Mouse (Mus musculus): ENCODE results near the gene Hao1. TPM values are rescaled to one million over a fixed set of nuclear protein-coding genes. Genes with fewer than 3 reads are reported as not detected.

The Hao1 gene
- total and polyA plus RNA-seq, 2 experiments from 2014 or later = 0.23 TPM; not detected in 1

- TF ChIP-seq CTCF (IDR thresholded peaks at IDR 0.05) = no peak
- no peak for DNase-seq (ENCODE audit: low spot score)
- no peak overlapping the region for H3K27ac ChIP-seq (ENCODE audit: low read depth, low read length)
- no peaks in the 10 kb centered on the region for H3K36me3 ChIP-seq (ENCODE audit: insufficient read depth, low read length)
- H3K4me1 ChIP-seq (ENCODE audit: insufficient read depth, low read length) = no peaks in the 10 kb centered on the region
- no peak overlapping the region for H3K9ac ChIP-seq (replicated peaks; ENCODE audit: low read length, poor library complexity, severe bottlenecking)
- WGBS = 71% methylated on average over 11 of the region's 11 CpGs
- no peaks in the 10 kb centered on the region for H3K27me3 ChIP-seq (ENCODE audit: insufficient read depth, low read length)
- peak overlapping the region; percentile 18; the same call in 1 of the 2 replicates for H3K4me2 ChIP-seq (ENCODE audit: low read depth, low read length, poor library complexity, severe bottlenecking)
- H3K4me3 ChIP-seq (ENCODE audit: low read depth, low read length) = no peak overlapping the region
- no peaks in the 10 kb centered on the region for H3K9me3 ChIP-seq (ENCODE audit: low read length)
- ATAC-seq (ENCODE audit: low FRiP score) = no peak
These were observed 26.6 kb downstream of the Hao1 start for GRCm38 (mm10) chr2:134527419-134528114.

- no peak for TF ChIP-seq CTCF (IDR thresholded peaks at IDR 0.05)
- H3K9me3 ChIP-seq (ENCODE audit: low read length) = no peaks in the 10 kb centered on the region
- no peak overlapping the region for H3K4me3 ChIP-seq (ENCODE audit: low read depth, low read length)
- no peaks in the 10 kb centered on the region for H3K27me3 ChIP-seq (ENCODE audit: insufficient read depth, low read length)
- no peaks in the 10 kb centered on the region for H3K4me1 ChIP-seq (ENCODE audit: insufficient read depth, low read length)
- DNase-seq (ENCODE audit: low spot score) (no peak), ATAC-seq (ENCODE audit: low FRiP score) (no peak)
- no peak overlapping the region for H3K27ac ChIP-seq (ENCODE audit: low read depth, low read length)
- H3K4me2 ChIP-seq (ENCODE audit: low read depth, low read length, poor library complexity, severe bottlenecking) = no peak overlapping the region
- H3K36me3 ChIP-seq (ENCODE audit: insufficient read depth, low read length) = no peaks in the 10 kb centered on the region
- no peak overlapping the region for H3K9ac ChIP-seq (replicated peaks; ENCODE audit: low read length, poor library complexity, severe bottlenecking)
These were observed 36.1 kb downstream of the Hao1 start for GRCm38 (mm10) chr2:134518042-134518441.

- DNase-seq (ENCODE audit: low spot score) (no peak), ATAC-seq (ENCODE audit: low FRiP score) (no peak)
- no peak overlapping the region for H3K4me3 ChIP-seq (ENCODE audit: low read depth, low read length)
- no peaks in the 10 kb centered on the region for H3K4me1 ChIP-seq (ENCODE audit: insufficient read depth, low read length)
- no peak overlapping the region for H3K9ac ChIP-seq (replicated peaks; ENCODE audit: low read length, poor library complexity, severe bottlenecking)
- no peaks in the 10 kb centered on the region for H3K36me3 ChIP-seq (ENCODE audit: insufficient read depth, low read length)
- 94% methylated on average over 3 of the region's 3 CpGs for WGBS
- no peaks in the 10 kb centered on the region for H3K27me3 ChIP-seq (ENCODE audit: insufficient read depth, low read length)
- no peaks in the 10 kb centered on the region for H3K9me3 ChIP-seq (ENCODE audit: low read length)
- no peak for TF ChIP-seq CTCF (IDR thresholded peaks at IDR 0.05)
- H3K27ac ChIP-seq (ENCODE audit: low read depth, low read length) = no peak overlapping the region
- H3K4me2 ChIP-seq (ENCODE audit: low read depth, low read length, poor library complexity, severe bottlenecking) = no peak overlapping the region
These were observed 54.4 kb downstream of the Hao1 start for GRCm38 (mm10) chr2:134499777-134500176.

DNA sequence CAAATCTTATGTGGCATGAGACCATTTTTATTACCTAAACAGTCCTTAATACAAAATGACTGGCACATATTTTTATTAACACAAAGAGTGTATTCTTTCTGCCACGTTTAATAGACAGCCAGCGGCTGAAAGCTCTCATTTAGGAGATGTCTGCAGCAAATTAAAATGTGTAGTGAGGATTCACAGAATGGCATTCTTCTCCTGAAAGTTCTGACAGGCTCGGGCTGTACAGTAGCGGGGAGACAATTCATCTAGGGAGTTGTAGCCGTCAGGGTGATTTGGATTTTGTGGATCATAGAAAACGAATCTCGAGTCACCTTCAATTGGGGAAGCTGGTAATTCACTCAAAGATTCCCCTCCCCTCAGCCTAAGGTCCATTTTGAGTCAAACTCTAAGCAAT lies 55.7 kb downstream of the Hao1 start:
- TF ChIP-seq CTCF (IDR thresholded peaks at IDR 0.05) = no peak
- H3K9ac ChIP-seq (replicated peaks; ENCODE audit: low read length, poor library complexity, severe bottlenecking) = no peak overlapping the region
- no peaks in the 10 kb centered on the region for H3K36me3 ChIP-seq (ENCODE audit: insufficient read depth, low read length)
- H3K9me3 ChIP-seq (ENCODE audit: low read length) = no peaks in the 10 kb centered on the region
- H3K27me3 ChIP-seq (ENCODE audit: insufficient read depth, low read length) = no peaks in the 10 kb centered on the region
- WGBS = 32% methylated on average over 7 of the region's 7 CpGs
- H3K4me3 ChIP-seq (ENCODE audit: low read depth, low read length) = no peak overlapping the region
- no peak for DNase-seq (ENCODE audit: low spot score)
- ATAC-seq (ENCODE audit: low FRiP score) = no peak
- H3K4me2 ChIP-seq (ENCODE audit: low read depth, low read length, poor library complexity, severe bottlenecking) = no peak overlapping the region
- no peak overlapping the region for H3K27ac ChIP-seq (ENCODE audit: low read depth, low read length)
- H3K4me1 ChIP-seq (ENCODE audit: insufficient read depth, low read length) = no peaks in the 10 kb centered on the region

GRCm38 (mm10) chr2:134488671-134489070 lies 65.5 kb downstream of the Hao1 start:
- Histone ChIP-seq H3K4me1 (ENCODE audit: insufficient read depth, low read length) (no peaks in the 10 kb centered on the region), H3K27me3 (ENCODE audit: insufficient read depth, low read length) (no peaks in the 10 kb centered on the region), H3K27ac (ENCODE audit: low read depth, low read length) (no peak overlapping the region), H3K36me3 (ENCODE audit: insufficient read depth, low read length) (no peaks in the 10 kb centered on the region), H3K4me2 (ENCODE audit: low read depth, low read length, poor library complexity, severe bottlenecking) (no peak overlapping the region), H3K4me3 (ENCODE audit: low read depth, low read length) (no peak overlapping the region), H3K9ac (replicated peaks; ENCODE audit: low read length, poor library complexity, severe bottlenecking) (no peak overlapping the region), H3K9me3 (ENCODE audit: low read length) (no peaks in the 10 kb centered on the region)
- ATAC-seq (ENCODE audit: low FRiP score) (no peak), DNase-seq (ENCODE audit: low spot score) (no peak)
- 88% methylated on average over 6 of the region's 6 CpGs for WGBS
- TF ChIP-seq CTCF (IDR thresholded peaks at IDR 0.05) = no peak

- 19% methylated on average over 11 of the region's 11 CpGs for WGBS
- no peaks in the 10 kb centered on the region for H3K9me3 ChIP-seq (ENCODE audit: low read length)
- no peak overlapping the region for H3K27ac ChIP-seq (ENCODE audit: low read depth, low read length)
- ATAC-seq (ENCODE audit: low FRiP score) (no peak), DNase-seq (ENCODE audit: low spot score) (peak; percentile 27)
- H3K4me1 ChIP-seq (ENCODE audit: insufficient read depth, low read length) = no peaks in the 10 kb centered on the region
- TF ChIP-seq CTCF (IDR thresholded peaks at IDR 0.05) = no peak
- H3K4me2 ChIP-seq (ENCODE audit: low read depth, low read length, poor library complexity, severe bottlenecking) = no peak overlapping the region
- H3K36me3 ChIP-seq (ENCODE audit: insufficient read depth, low read length) = no peaks in the 10 kb centered on the region
- H3K4me3 ChIP-seq (ENCODE audit: low read depth, low read length) = no peak overlapping the region
- no peak overlapping the region for H3K9ac ChIP-seq (replicated peaks; ENCODE audit: low read length, poor library complexity, severe bottlenecking)
- H3K27me3 ChIP-seq (ENCODE audit: insufficient read depth, low read length) = no peaks in the 10 kb centered on the region
These were observed 67.9 kb downstream of the Hao1 start for GRCm38 (mm10) chr2:134486055-134486834.

All from midbrain, postnatal 0 days (tissue).